Mouse (Mus musculus) thymus, postnatal 14 days (tissue): ENCODE data around the gene Snu13.
A peak's percentile ranks its signal among the peaks of the same experiment; 100 is the strongest.

Experiments
- DNase-seq: peaks from one replicate; pipeline ENCODE4 v3.0.0; 2021

Snu13 gene

DNA sequence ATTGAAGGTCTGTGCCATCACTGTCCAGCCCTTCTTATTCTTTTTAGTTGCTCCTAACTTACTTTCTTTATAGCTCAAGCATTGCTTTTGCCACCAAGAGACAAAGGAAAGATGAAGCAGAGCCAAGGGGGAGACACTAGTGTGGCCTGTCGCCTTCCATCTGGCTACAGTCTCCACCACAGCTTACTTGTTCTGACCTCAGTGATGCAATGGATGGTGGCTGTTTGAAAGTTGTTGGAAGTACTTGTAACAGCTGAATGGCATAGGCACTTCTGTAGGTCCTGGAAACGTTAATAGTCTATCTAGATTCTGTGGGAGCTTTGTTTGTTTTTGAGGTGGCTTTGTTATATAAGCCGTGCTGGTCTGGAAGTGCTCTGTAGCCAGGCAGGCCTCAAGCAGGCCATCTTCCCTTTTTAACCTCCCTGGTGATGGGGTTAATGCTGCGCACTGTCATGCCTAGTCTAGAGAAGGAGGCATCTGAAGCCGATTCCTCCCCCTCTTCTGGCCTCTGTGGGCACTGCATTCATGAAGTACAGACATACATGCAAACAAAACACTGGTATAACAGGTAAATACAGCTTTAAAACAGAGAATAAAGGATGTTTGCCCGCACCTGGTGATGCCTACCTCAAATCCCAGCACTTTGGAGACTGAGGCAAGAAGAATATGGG lies 23.3 kb downstream of the Snu13 start:
- peak; percentile 65 for DNase-seq

DNA sequence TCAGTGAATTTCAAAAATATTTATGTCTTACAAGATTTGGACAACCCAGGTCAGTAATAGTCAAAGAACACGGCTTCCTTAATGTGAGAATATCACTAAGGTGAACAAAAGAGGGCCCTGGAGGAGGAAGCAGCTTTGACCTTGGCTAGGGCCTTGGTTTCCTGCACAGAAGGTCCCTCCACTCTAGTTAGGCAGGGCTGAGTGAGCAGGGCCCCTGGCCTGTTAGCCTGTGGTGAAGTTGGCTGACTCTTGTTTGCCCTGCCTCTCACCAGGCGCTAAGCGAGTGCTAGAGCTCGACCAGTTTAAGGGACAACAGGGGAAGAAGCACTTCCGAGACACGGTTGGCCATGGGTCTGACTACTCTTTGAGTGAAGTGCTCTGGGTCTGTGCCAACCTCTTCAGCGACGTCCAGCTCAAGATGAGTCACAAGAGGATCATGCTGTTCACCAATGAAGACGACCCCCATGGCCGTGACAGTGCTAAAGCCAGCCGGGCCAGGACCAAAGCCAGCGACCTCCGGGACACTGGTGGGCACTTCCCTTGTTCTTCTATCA lies 24.8 kb downstream of the Snu13 start:
- DNase-seq, result peak; percentile 44

DNA sequence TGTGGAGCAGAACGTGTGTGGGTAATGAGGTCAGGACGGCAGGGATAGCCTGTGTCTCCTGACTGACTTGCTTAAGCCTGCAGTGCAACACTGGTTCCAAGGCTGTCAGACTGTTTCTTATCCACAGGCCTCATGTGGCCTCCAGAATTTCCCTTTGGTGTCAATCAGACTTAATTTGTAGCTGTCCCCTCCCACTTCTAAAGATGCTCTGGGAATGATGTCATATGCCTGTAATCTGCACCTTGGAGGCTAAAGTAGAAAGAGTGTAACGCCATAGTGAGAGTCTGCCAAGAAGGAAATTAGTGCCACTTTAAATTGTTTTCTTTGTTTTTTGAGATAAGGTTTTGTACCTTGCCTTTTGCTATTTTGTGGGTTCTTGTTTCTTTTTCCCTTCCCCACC lies 28.1 kb downstream of the Snu13 start:
- DNase-seq, result no peak

DNA sequence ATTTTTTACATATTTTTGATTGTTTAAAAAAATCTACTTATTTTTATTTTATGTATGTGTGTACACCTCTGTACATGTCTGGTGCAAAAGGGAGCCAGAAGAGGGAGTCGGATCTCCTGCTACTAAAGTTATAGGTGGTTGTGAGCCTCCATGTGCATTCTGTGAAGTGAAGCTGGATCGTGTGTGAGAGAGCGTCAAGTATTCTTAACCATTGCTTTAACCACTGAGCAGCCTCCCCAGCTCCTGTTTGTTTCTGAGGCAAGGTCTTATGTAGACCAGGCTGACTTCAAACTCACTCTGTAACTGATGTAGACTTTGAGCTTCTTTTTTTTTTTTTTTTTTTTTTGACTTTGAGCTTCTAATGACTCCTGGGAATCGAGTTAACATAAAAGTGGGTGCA lies 29.9 kb downstream of the Snu13 start:
- peak; percentile 62 for DNase-seq

DNA sequence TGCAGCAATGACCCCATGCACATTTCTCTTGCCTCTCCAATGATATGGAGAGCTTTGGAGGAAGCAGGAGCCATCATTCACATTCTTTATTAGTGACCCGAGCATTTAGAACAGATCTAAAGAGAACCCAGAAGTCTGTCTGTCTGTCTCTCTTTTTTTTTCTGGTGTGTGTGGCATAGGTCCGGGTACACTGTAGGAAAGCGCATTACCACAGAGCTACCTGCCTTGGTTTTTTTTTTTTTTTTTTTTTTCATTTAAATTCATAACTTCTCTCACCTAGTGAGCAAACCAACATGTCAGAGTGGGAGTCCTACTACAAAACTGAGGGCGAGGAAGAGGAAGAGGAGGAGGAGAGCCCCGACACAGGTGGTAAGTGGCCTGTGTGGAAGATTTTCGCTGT lies 30.6 kb downstream of the Snu13 start:
- no peak for DNase-seq

DNA sequence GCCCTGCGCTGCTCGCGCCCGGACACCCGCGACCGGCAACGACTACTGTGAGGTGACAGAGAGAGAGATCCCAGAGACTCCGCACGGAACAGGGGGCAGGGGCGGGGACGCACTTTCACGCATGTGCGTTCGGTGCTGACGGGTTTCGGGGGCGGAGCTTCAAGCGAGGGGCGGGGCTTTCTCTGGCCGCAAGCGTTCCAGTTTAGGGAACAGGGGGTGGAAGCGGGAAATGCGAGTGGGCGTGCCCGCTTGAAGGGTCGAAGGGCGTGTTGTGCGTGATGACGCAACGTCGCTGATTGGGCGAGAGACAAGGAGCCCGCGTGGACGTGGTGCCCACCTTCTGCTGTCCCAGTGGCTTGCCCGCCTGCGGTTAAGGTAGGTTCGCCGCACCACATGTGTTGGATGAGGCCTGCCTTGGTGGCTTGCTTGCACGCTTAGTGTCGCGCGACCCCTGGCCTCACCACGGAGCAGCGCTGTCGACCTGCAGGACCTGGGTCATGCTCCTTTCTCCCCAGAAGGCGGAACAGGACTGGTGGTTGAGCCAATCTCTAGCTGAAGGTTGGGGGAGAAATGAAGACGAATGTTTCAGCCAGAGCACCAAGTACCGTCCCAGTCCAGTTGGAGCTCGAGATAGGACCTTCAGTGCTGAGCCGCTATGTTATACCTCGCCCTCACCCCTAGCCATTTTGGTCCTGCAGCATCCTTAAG lies 31.1 kb downstream of the Snu13 start:
- peak; percentile 100 for DNase-seq

DNA sequence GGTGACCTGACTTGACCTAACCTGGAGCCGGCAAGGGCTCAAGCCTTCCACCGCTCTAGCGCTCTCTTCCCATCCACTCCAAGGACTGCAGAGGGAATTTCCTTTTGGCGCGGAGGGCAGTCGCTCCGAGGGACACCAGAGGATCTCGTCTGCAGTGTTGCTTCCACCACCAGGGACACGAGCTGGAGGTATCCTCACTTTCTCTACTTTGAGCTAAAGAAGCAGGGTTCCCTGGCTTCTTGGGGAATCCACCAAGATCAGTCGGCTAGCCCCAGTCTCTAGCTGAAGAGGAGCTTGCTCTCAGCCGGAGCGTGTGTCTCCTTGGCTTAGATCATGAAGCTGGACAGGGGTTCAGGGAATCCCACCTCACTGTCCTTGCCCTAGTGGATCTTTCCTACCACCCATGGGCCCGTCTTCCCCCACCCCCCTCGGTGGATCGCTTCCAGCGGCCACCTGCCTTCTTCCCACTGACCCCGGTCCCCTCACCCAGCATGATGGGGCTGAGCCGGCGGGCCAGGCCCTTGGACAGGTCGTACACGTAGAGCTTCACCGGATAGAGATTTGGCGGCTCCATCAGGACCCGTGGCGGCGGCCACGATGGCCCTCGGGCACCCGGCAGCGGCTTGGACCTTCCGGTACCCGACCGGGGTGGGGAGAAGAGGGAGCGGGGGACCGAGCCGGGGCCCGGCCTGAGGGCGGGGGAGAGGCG lies 31.9 kb downstream of the Snu13 start:
- peak; percentile 41 for DNase-seq

DNA sequence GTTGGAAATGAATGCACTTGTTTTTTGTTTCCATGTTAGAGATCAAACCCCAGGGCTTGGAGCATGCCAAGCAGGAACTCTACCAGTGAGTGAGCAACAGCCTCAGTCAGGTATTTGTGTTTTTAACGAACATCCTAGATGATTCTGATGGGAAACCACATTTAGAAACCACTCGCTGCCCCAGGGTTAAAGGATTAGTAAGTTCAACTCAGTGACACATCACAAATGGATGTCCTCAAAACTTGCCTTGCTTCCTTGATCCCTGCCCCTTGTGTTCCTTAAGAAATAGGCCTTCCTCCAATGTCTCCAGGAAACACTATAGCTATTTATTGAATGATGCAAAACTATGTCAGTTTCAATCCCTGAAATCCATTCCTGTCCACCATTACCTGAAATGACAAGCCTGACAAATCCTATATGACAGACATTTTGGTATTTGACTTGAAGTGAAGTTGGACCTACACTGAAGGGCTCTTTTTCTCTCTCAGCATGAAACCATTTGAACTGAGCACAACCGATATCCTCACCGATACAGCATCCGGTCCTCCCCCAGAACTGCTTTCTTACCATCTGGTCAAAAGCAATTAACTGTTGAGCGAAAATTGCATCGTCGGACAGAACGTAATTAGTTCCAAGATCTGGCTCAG lies 32.5 kb downstream of the Snu13 start:
- DNase-seq, result no peak

DNA sequence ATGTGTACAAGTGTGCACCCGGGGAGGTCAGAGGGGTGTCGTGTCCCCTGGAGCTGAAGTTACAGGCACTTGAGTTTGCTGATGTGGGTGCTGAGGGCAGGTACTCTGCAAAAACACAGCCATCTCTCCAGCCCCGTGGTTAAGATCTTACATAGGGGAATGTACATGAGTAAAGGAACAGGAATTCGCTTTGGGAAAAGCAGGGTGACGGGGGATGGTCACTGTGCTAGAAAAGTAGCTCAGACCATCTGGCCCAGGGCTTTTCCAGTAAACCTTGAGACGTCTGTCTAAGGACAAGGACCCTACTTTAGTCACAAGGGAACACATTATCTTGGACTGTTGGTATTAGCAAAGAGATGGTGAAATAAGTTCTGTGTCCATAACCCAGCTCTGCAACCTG lies 35.5 kb downstream of the Snu13 start:
- no peak for DNase-seq

DNA sequence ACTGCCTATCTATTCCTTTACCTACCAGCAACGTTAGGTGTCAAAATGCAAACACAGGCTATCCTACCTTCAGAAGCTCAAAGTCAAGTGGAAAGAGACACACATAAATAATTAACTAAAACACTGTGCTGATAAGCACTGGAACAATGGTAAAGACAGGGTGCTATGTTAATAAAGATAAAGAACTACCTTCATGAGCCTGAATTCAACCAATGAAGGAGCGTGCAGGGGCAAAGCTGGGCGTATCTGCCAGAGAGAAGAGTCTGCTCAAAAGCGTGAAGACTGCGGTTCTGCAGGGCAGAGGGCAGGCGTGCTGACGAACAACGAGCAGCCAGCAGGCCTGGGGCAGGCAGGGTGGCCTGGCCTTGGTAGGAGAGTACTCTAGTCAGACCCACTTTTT lies 43.1 kb downstream of the Snu13 start:
- DNase-seq, result no peak

DNA sequence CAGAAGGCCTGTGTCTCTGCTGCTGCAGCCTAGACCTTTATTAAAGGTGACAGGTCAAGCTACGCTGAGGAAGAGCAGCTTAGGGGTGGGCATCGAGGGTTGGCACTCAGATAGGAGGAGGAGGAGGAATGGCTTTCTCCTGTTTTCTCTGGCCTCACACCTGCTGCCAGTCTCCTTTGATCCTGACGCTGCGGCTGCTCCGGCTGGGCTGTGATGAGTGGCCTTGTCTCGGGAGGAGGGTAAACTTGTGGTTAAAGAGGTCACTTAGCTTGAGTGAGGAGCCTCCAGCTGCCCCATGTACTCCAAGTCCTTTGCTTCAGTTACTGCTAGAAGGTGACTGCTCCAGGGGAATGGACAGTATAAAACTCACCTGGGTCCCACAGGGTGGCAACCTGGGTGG lies 53.4 kb downstream of the Snu13 start:
- no peak for DNase-seq

DNA sequence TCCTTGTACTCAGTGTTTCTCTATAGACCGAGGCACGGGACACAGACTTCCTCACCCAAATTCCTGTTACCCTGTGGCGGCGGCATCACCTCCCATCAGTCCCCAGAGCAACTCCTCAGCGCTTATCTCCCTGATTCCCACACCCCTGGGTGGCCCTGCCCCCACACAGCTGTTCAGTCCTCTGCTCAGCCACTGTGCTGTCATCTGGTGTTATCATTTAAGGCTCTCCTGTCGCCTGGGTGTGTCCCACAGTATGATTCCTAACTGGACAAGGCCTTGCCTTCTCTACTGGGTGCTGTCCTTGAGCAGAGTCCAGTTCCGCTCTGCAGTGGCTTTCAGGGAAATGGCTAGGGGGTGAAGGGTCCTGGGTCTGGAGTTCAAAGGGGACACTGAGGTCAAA lies 56.8 kb downstream of the Snu13 start:
- DNase-seq, result no peak
